Mouse (Mus musculus): ENCODE data around the gene Qk. TPM values are rescaled to one million over a fixed set of nuclear protein-coding genes. Genes with fewer than 3 reads are reported as not detected.

Gene Qk
- total RNA-seq, 1 experiment from 2014 or later = 80.2 TPM

DNA sequence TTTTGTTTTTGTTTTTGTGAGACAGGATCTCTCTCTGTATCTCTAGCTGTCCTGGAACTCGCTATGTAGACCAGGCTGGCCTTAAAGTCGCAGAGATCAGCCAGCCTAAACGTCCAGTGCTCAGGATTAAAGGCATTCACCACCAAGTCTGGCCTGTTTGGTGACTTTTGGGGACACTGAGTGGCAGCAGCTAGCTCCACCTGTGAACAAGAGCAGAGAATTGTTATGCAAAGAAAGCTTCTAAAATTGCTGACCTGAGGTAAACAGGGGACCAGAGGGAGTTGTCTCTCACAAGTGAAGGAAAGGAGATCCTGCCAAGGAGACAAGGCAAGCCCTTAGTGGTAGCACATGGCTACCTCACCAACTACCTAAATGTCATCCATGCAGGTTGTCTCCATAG is 12.5 kb upstream of the Qk start:
- no peak for ATAC-seq (replicated peaks in 1 of 2; ENCODE audit: insufficient read depth in 1 of 2, low FRiP score in 2 of 2, low TSS enrichment in 1 of 2, low read depth in 1 of 2, poor library complexity in 2 of 2, severe bottlenecking in 2 of 2)

DNA sequence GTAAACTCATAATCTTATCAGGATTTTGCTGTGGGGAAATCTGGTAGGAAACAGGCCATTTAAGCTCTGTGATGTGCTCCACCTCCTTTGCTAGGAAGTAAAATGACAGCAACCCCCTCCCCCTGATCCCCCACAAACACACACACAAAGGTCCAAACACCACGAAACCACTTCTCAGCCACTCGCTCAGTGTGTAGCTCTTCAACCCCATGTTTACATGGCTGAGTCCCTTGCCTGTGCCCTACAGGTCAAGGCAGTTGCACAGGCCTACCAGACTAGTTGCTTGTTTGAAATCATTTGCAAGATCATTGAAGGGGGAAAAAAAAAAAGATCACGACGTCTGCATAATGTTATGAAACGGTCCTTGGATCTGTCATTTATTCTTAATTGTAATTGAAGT is 9.8 kb upstream of the Qk start:
- no peak for ATAC-seq (replicated peaks in 1 of 2; ENCODE audit: insufficient read depth in 1 of 2, low FRiP score in 2 of 2, low TSS enrichment in 1 of 2, low read depth in 1 of 2, poor library complexity in 2 of 2, severe bottlenecking in 2 of 2)

DNA sequence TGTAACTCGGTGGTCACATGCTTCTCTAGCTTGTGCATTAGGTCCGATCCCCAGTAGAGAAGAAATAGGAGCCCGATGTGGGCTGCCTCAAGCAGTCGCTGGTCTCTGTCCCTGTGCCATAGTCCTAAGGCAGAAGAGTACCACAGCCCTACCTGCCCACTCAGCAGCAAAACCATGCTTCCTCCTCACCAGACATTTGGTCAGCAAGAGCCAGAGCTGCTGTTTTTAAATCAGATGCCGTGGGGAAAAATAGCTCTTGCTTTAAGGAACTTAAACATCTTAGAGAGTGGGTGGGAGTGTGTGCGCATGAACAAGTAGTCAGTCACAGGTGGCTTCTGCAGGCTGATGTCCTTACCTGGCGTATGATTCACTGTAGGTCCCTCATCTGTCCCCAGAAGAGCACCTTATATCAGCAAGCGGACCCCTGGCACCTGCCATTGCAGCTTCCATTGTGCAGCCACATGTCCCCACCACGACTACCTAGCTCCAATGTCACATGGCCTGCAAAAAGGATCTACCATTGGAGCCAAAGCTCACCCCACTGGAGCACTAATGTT is 9.0 kb upstream of the Qk start:
- no peak for ATAC-seq (replicated peaks in 1 of 2; ENCODE audit: insufficient read depth in 1 of 2, low FRiP score in 2 of 2, low TSS enrichment in 1 of 2, low read depth in 1 of 2, poor library complexity in 2 of 2, severe bottlenecking in 2 of 2)

DNA sequence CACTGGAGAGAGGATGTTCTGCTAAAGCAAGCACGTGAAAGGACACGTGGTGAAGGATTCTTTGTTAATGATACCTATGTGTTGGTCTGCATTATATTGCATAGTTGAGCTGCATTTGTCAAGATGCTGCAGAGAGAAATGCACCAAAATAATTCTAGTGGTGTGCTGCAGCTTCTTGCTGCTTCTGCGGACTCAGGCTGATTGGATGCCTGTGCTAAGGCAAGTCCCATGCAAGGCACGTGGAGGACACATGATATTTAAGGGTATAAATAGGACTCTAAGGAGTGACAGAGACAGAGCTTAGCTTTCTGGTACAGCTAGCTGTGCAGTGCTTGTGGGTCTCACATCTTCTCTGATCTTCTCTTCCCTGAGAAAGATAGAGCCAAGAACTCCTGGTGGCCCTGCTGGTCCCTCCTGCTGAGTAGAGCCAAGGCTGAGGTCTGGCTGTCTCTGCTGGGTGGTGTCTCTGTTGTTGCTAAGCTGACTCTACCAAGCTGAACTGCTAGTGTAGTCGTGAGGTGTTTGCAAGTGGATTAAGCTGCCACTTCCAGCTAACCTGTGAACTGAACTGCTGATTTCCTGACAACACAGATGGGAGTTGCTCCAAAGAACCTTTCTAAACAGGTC is 8.0 kb upstream of the Qk start:
- no peak for ATAC-seq (replicated peaks in 1 of 2; ENCODE audit: insufficient read depth in 1 of 2, low FRiP score in 2 of 2, low TSS enrichment in 1 of 2, low read depth in 1 of 2, poor library complexity in 2 of 2, severe bottlenecking in 2 of 2)

DNA sequence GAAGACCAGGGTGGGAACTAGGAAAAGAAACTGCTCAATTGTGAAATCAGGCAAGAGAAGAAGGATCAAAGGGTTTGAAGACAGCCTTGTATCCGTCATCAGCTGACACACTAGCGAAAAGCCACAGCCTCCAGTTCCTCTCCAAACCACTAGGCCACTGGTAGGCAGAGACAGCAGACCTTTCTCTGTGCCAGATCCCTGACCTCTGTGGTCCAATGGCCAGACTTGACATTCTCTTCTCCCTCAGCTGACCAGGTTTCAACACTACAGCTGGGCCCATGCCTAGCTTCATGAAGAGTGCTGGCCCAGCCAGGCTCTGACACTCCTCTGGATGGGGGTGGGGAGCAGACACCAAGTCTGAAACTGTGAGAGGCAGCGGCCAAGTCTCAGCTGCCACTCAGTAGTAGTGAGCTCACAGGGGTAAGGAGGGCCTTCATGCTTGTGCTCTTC is 7.0 kb upstream of the Qk start:
- peak; percentile 55 to 76 for ATAC-seq (replicated peaks in 1 of 2; ENCODE audit: insufficient read depth in 1 of 2, low FRiP score in 2 of 2, low TSS enrichment in 1 of 2, low read depth in 1 of 2, poor library complexity in 2 of 2, severe bottlenecking in 2 of 2)

DNA sequence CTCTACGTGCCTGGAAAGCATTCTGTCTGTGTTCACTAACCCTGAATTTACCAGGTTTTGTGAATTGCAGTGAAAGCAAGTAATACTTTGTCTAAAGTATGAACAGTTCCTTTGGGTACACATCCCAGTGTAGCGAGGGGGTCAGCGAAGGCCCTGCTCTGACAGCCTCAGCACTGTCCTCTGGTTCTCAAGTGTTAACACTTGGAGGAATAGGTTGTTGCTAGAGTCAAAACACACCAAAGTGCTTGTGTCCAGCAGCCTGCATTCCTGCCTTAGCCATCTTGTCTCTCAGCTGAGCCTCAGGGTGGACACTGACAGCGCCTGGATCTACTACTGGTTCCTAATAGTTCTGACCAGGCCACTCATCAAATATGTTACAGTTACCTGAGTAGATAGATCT is 6.3 kb upstream of the Qk start:
- no peak for ATAC-seq (replicated peaks in 1 of 2; ENCODE audit: insufficient read depth in 1 of 2, low FRiP score in 2 of 2, low TSS enrichment in 1 of 2, low read depth in 1 of 2, poor library complexity in 2 of 2, severe bottlenecking in 2 of 2)

DNA sequence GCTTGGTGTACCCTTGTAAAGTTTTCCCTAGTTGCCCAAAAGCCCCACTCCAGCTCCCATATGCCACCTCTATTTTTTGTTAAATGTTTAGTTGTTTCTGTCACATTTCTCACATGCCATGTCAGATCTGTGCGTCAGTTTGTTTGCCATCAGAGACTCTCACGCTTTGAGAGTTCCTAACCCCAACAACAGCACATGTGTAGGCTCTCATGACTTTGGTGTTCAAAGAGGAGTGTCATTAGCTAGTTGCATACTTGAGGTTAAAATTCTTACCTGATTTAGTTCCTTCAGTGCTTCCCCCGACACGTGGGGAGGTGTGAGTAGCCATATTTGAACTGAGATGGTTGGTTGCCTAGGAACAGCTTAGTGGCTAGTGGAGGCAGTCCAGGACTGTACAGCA is 2.1 kb upstream of the Qk start:
- ATAC-seq (replicated peaks in 1 of 2; ENCODE audit: insufficient read depth in 1 of 2, low FRiP score in 2 of 2, low TSS enrichment in 1 of 2, low read depth in 1 of 2, poor library complexity in 2 of 2, severe bottlenecking in 2 of 2) = no peak

DNA sequence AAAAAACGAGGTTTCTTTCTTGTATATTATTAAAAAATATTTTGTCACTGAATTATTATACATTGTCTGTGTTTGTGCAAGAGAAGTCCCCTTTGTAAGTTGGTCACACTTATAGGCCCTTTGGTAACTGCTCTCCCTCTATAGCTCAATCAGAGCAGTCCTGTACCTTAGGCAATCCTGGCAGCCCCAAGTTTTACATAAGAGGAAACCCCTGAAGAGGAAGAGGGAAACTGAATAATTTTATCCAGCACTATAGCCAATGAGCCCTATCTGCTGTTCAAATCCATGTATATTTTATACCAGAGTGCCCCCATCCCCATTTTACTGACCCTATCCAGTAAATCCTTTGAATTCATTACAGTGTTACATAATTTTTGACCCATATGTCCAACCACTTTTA is 1.4 kb upstream of the Qk start:
- ATAC-seq (replicated peaks in 1 of 2; ENCODE audit: insufficient read depth in 1 of 2, low FRiP score in 2 of 2, low TSS enrichment in 1 of 2, low read depth in 1 of 2, poor library complexity in 2 of 2, severe bottlenecking in 2 of 2) = no peak

DNA sequence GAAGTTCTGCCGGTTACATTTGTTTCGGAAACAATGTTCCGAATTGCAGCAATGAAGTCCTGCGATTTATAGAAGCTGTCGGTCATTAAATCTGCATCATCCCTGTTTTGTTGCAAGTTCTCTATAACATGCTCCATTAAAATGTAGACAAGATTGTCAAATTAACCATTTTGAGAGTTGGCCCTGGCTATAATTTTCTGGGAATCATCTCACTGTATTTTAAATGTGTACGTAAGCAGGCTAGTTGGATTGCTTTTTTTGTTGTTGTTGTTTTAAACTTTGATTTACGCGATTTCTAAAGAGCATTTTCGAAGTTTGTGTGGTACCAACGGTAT is 769 bp upstream of the Qk start:
- ATAC-seq (replicated peaks in 1 of 2; ENCODE audit: insufficient read depth in 1 of 2, low FRiP score in 2 of 2, low TSS enrichment in 1 of 2, low read depth in 1 of 2, poor library complexity in 2 of 2, severe bottlenecking in 2 of 2) = peak in 1 of 2 experiments; percentile 6; a peak in 1 of 4 replicates

DNA sequence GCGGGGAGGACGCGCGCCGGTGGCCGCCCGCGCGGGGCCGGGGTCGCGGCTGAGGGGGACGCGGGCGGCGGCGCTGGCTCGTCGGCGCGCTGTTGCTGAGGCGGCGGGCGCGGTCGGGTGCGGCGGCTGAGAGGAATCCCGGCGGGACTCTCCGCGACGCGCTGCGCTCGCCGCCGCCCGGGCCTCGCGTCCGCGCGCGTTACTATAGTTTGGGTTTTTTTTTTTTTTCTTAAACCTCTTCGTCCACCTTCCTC is 296 bp downstream of the Qk start:
- no peak for ATAC-seq (replicated peaks in 1 of 2; ENCODE audit: insufficient read depth in 1 of 2, low FRiP score in 2 of 2, low TSS enrichment in 1 of 2, low read depth in 1 of 2, poor library complexity in 2 of 2, severe bottlenecking in 2 of 2)

DNA sequence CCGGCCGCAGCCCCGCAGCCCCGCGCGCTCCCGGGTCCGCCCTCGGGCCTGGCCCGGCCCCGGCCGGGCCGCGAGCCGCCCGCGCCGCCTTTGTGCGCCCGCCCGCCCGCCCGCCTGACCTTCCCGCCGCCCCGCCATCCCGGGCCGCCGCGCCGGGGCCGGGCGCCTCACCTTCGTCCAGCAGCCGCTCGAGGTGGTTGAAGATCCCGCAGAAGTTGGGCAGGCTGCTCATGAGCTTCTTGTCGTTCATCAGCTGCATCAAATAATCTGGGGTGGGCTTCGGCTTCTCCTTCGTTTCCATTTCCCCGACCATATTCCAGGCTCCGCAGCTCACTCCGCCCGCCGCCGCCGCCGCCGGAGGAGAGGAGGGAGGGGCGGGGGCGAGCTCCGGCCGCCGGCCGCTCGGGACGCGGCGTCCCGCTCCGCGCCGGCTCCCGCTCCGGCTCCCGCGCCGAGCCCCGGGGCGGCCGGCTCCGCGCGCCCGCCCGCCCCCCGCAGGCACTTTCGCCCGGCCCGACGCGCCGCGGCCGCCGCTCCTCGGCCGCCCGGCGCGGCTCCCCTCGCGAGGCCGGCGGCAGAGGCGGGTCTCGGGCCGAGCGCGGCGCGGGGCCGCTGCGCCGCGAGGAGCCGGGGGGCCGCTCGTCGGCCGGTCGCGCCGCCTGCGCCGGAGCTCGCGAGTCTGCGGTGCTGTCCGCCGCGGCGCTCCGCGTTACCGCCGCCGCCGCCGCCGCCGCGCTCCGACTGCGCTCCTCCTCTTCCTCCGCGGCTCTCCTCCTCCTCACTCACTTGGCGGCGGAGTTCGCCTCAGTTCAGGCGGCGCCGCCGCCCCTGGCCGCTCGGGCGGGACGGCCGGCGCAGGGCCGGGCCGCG is 858 bp downstream of the Qk start:
- ATAC-seq (replicated peaks in 1 of 2; ENCODE audit: insufficient read depth in 1 of 2, low FRiP score in 2 of 2, low TSS enrichment in 1 of 2, low read depth in 1 of 2, poor library complexity in 2 of 2, severe bottlenecking in 2 of 2) = peak; percentile 43 to 46; a peak in 3 of 4 replicates

DNA sequence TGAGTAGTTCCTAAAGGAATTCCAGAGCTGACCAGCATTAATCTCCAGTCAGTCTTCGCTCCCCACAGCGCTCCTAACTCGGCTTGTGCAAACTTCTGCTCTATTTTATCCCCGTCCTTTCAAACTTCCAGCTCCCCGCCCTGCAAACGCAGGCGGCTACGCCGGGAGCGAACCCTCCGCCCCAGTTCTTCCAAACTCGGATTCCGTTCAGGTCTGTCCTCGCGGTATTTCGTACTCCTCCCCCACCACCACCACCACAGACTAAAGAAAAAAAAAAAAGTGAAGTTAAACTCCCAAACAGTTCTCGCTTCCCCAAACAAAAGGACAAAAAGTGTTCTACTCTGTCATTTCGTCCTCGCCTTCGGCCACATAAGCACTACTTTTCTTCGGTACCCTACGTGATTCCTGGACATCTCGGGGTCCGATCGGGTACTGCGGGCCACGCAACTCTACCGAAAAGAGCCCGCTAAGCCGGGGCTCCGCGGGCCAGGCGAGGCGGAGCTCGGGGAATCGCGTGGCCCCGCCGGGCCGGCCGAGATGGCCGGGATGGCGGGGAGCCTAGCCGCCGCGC is 1.6 kb downstream of the Qk start:
- peak; percentile 63 to 73 for ATAC-seq (replicated peaks in 1 of 2; ENCODE audit: insufficient read depth in 1 of 2, low FRiP score in 2 of 2, low TSS enrichment in 1 of 2, low read depth in 1 of 2, poor library complexity in 2 of 2, severe bottlenecking in 2 of 2)

DNA sequence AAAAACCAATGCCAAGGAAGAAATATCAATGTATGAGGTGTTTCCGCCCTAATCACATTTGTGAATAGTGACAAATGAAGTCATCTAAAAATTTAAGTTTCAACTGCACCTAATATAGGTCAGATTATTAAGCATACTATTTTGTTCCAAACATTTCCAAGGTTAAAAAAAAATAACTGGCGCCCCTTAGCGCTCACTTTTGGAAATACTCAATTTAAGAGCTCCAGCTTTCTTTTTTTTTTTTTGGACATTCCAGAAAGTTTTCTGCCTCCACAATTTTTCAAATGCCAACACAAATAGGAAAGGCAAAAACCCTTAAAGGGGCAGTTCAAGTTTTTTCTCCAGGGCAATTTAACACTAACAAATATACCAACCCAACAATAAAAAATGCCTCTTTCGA is 2.5 kb downstream of the Qk start:
- ATAC-seq (replicated peaks in 1 of 2; ENCODE audit: insufficient read depth in 1 of 2, low FRiP score in 2 of 2, low TSS enrichment in 1 of 2, low read depth in 1 of 2, poor library complexity in 2 of 2, severe bottlenecking in 2 of 2) = no peak

DNA sequence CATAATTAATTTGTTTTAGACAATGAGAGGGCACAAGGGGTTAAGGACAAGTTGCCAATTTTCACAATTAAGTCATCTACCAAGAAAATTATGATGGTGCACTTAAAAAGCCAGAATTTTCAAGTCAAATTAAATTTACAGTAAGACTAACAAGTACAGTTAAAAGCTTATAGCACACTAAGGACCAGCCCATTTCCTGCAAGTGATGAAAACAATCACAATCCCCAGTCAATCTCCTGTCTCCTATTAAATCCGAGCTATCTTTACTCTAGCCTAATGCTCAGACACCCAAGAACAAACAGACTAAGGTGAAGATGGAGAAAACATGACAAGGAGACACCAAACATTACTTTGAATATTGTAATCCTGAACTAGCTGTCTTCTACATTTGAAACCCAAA is 3.2 kb downstream of the Qk start:
- no peak for ATAC-seq (replicated peaks in 1 of 2; ENCODE audit: insufficient read depth in 1 of 2, low FRiP score in 2 of 2, low TSS enrichment in 1 of 2, low read depth in 1 of 2, poor library complexity in 2 of 2, severe bottlenecking in 2 of 2)

DNA sequence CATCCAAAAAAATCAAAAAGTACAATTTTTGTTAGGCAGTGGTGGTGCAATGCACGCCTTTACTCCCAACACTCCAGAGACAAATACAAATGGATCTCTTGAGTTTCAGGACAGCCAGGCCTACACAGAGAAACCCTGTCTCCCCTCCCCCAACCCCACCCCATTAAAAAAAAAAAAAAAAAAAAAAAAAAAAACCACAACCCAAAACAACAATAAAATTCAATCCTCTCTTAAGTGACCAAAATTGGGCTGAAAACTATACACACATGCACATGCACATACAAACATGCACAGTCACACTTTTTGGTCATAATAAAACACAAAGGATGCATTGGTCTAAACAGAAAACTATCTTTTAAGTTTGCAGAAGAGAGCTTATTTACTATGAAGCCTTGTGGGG is 9.6 kb downstream of the Qk start:
- no peak for ATAC-seq (replicated peaks in 1 of 2; ENCODE audit: insufficient read depth in 1 of 2, low FRiP score in 2 of 2, low TSS enrichment in 1 of 2, low read depth in 1 of 2, poor library complexity in 2 of 2, severe bottlenecking in 2 of 2)

DNA sequence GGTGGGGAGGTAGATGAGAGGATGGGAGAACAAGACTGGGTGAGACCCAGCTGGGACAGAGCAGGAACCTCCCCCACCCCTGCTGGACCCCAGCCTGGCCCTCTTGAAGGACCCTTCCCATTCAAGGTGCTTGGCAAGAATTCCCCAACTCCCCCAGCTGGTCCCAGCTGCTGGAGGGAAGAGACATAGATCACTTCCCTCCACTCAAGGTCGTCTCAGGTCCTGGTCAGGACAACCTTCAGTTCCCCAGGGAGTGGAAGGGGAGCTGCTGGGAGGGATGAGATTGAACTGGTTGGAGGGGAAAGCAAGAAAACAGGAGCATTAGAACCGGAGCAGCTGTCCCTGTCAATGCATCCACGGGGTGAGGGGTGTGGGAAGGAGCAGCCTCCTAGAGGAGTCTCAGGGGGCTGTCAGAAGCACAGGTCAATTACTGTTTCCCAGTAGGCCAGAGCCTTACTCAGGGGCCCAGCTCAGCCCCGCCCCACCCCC is 10.5 kb downstream of the Qk start:
- ATAC-seq (replicated peaks in 1 of 2; ENCODE audit: insufficient read depth in 1 of 2, low FRiP score in 2 of 2, low TSS enrichment in 1 of 2, low read depth in 1 of 2, poor library complexity in 2 of 2, severe bottlenecking in 2 of 2) = no peak

DNA sequence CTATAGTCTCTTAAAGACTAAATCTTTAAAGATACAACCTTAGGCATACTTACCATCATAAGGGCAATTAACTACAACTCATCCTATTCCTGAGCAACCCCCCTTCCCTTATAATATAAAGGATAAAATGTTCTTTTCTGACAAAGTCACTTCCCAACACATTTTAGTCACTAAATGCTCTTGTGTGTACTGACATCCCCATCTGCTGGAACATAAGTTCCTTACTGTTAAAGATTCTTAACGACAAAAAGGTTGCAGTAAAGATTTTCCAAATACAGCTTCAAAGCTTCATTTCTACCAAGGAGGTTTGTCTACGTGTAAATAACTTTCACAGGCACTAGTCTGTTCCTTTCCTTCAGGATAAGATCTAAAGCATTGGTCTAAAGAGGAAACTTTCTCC is 13.2 kb downstream of the Qk start:
- ATAC-seq (replicated peaks in 1 of 2; ENCODE audit: insufficient read depth in 1 of 2, low FRiP score in 2 of 2, low TSS enrichment in 1 of 2, low read depth in 1 of 2, poor library complexity in 2 of 2, severe bottlenecking in 2 of 2) = no peak

DNA sequence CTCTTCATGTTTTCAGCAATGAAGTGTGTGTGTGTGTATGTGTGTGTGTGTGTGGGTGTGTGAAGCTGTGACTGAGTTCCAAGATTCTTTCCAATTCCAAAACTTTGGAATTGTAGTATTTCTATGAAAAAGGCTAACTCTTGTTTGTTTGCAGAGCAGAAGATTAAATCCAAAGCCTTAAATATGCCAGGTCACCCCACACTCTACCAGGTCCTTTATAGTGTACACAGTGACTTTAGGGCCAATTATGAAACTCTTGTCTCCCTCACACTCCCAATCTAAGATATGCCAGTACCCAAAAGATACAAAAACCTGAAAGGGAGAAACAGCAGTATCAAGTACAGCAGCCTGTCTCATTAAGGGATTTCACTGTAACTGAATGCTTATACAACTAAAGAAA is 15.7 kb downstream of the Qk start:
- ATAC-seq (replicated peaks in 1 of 2; ENCODE audit: insufficient read depth in 1 of 2, low FRiP score in 2 of 2, low TSS enrichment in 1 of 2, low read depth in 1 of 2, poor library complexity in 2 of 2, severe bottlenecking in 2 of 2) = no peak
